Mouse (Mus musculus) hindbrain, embryonic 14.5 days (tissue): Measurements from ENCODE around the gene Mpp5. TPM values are rescaled to one million over a fixed set of nuclear protein-coding genes. Genes with fewer than 3 reads are reported as not detected.

Experiments
- ATAC-seq: fragments of 200-750 bp; cut with Nextera tagmentation; 2 replicates; pipeline ENCODE4 v1.8.0; 2017; ENCODE audit warnings: moderate number of reproducible peaks, mild to moderate bottlenecking, moderate TSS enrichment, moderate library complexity; ENCODE audit not compliant: low FRiP score
- DNase-seq: peaks from one replicate; pipeline ENCODE4 v3.0.0-alpha.2; 2015; ENCODE audit warnings: low spot score
- H3K27ac ChIP-seq: fragments of 300-500 bp; sonication (generic); 2 replicates; pipeline ENCODE4 v1.5.1; 2014; ENCODE audit warnings: mild to moderate bottlenecking, moderate library complexity
- H3K27me3 ChIP-seq: fragments of 300-500 bp; sonication (generic); 2 replicates; pipeline ENCODE4 v1.6.1; 2014; ENCODE audit warnings: mild to moderate bottlenecking, low read length, mixed read lengths; ENCODE audit not compliant: control insufficient read depth, insufficient read depth
- H3K36me3 ChIP-seq: fragments of 300-500 bp; sonication (generic); replicated peaks from 2 replicates; pipeline ENCODE4 v1.6.1; 2014; ENCODE audit not compliant: control insufficient read depth, insufficient read depth
- H3K4me1 ChIP-seq: fragments of 300-500 bp; sonication (generic); replicated peaks from 2 replicates; pipeline ENCODE4 v1.6.1; 2014; ENCODE audit warnings: antibody characterized with exemption, low read length, mixed read lengths; ENCODE audit not compliant: control insufficient read depth, insufficient read depth
- H3K4me2 ChIP-seq: fragments of 300-500 bp; sonication (generic); replicated peaks from 2 replicates; pipeline ENCODE4 v1.6.1; 2014; ENCODE audit warnings: mild to moderate bottlenecking, moderate library complexity
- H3K4me3 ChIP-seq: fragments of 300-500 bp; sonication (generic); replicated peaks from 2 replicates; pipeline ENCODE4 v1.5.1; 2014; ENCODE audit warnings: mild to moderate bottlenecking, low read length
- H3K9ac ChIP-seq: fragments of 300-500 bp; sonication (generic); 2 replicates; pipeline ENCODE4 v1.6.1; 2014
- H3K9me3 ChIP-seq: fragments of 300-500 bp; sonication (generic); 2 replicates; pipeline ENCODE4 v1.6.1; 2016; ENCODE audit warnings: low read length; ENCODE audit not compliant: control insufficient read depth
- WGBS: fragments of 180-500 bp; shearing (Covaris S2); extraction: QIAGEN DNeasy Blood & Tissue Kit; methylation state at CpG from one replicate; pipeline ENCODE4 v1.1.7; 2014; 5-methylcytosine and 5-hydroxymethylcytosine counted together
- polyA plus RNA-seq: library from polyadenylated mRNA; unstranded; fragments of >200 nt; fragmentation: Nextera tagmentation; extraction: Ambion mirVana; gene quantifications from 2 replicates; pipeline ENCODE4 v1.2.1, GENCODE M21; 2014

Gene Mpp5
- polyA plus RNA-seq, 1 experiment from 2014 or later = 15.0 TPM

DNA sequence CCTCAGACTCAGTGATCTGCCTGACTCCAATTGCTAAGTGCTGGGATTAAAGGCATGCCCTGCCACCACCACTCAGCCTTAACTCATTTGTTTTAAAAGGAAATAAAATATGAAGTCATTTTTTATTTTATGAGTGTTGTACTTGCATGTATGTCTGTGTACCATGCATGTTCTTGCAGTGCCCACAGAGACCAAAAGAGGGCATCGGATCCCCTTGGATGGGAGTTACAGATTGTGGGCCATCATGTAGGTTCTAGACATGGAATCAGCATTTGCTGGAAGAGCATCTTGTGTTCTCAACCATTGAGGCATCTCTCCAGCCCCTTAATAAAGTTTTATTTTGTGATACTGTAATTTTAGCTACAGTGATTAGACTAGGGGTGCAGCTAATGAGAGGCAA is 116.7 kb downstream of the Mpp5 start:
- Histone ChIP-seq H3K9ac (no peak overlapping the region), H3K4me3 (no peak overlapping the region), H3K36me3 (peaks cover 29% of the 10 kb centered on the region), H3K9me3 (no peaks in the 10 kb centered on the region), H3K27me3 (no peaks in the 10 kb centered on the region), H3K4me2 (no peak overlapping the region), H3K4me1 (peaks cover 15% of the 10 kb centered on the region), H3K27ac (no peak overlapping the region)
- WGBS = 100% methylated on average over 1 of the region's 1 CpGs
- ATAC-seq = no peak
- no peak for DNase-seq

DNA sequence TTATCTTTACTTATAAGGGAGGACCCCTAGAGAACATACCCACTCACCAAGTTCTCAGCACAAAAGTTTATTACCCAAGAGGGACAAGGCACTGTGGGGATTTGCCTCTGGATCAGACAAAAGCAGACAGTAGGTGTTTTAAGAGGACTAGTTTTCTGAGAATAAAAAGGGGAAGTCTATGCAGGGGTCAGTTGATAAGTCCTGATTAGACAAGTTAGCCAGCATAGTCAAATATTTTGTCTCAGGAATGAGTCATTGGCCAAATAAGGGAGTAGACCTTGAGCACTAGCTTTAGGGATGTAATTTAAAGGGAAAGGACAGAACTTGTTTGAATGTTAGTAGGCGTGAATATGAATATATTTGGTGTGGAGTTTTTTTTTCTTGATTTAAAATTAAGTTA is 119.4 kb downstream of the Mpp5 start:
- no peak overlapping the region for H3K9ac ChIP-seq
- no peak for ATAC-seq
- peaks cover 42% of the 10 kb centered on the region for H3K36me3 ChIP-seq
- H3K27me3 ChIP-seq = no peaks in the 10 kb centered on the region
- no peak overlapping the region for H3K4me2 ChIP-seq
- no peaks in the 10 kb centered on the region for H3K9me3 ChIP-seq
- H3K4me3 ChIP-seq = no peak overlapping the region
- 94% methylated on average over 1 of the region's 1 CpGs for WGBS
- DNase-seq = no peak
- H3K27ac ChIP-seq = no peak overlapping the region
- peaks cover 5% of the 10 kb centered on the region for H3K4me1 ChIP-seq

DNA sequence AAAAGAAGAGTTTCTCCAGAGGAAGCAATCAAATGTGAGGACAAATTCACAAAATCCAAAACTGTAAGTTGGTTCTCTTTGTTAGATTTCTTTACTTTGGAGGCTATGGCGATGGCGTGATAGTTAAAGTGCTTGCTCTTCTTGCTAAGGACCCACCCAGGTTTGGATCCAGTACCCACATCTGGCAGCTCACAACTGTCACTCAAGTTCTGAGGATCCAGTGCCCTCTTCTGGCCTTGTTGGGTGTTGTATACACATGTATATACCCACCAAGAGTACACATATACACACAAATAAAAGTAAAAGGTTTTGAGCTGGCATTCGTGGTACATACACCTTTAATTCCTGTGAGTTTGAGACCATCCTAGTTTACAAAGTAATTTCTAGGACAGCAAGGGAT is 125.9 kb downstream of the Mpp5 start:
- no peak overlapping the region for H3K9ac ChIP-seq
- no peaks in the 10 kb centered on the region for H3K4me1 ChIP-seq
- no peaks in the 10 kb centered on the region for H3K9me3 ChIP-seq
- H3K27ac ChIP-seq = no peak overlapping the region
- no peak for ATAC-seq
- no peak for DNase-seq
- 94% methylated on average over 3 of the region's 3 CpGs for WGBS
- H3K4me2 ChIP-seq = no peak overlapping the region
- no peak overlapping the region for H3K4me3 ChIP-seq
- H3K36me3 ChIP-seq = peaks cover 69% of the 10 kb centered on the region
- no peaks in the 10 kb centered on the region for H3K27me3 ChIP-seq

DNA sequence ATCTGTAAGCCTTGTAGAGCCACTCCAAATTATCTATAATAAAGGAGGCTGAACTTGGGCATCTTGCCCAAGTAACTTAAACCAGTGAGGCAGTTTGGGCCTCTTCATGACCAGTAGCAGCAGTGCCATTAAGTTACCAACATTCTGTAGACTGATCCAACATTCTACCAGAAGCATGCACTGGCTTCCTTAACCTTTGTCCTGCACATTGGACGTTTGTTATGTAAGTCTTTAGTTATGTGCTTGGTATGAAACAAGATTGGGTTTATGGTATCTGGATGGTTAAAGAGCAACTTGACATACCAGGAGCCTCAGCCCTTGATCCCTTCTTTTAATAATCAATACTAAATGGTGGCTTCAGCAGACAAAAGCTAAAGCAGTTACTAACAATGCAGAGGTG is 141.4 kb downstream of the Mpp5 start:
- H3K4me1 ChIP-seq = no peaks in the 10 kb centered on the region
- H3K4me2 ChIP-seq = no peak overlapping the region
- 0 out of 2 replicates have a peak, but pooled peaks cover 4% of the 10 kb centered on the region for H3K9me3 ChIP-seq
- 66% methylated on average over 1 of the region's 1 CpGs for WGBS
- ATAC-seq = no peak
- H3K27ac ChIP-seq = no peak overlapping the region
- H3K9ac ChIP-seq = no peak overlapping the region
- DNase-seq = no peak
- no peak overlapping the region for H3K4me3 ChIP-seq
- peaks cover 22% of the 10 kb centered on the region for H3K36me3 ChIP-seq
- no peaks in the 10 kb centered on the region for H3K27me3 ChIP-seq

Other genes with a start within 250 kb of the Mpp5 start
- gene Fam71d, start 57.4 kb upstream of the Mpp5 start, polyA plus RNA-seq = 0.31 and 0.64 TPM in 2 replicates
- 128 and 135 TPM in 2 replicates for gene Atp6v1d, start 112.7 kb downstream of the Mpp5 start, polyA plus RNA-seq
- 141 and 153 TPM in 2 replicates for gene Eif2s1, start 112.9 kb downstream of the Mpp5 start, polyA plus RNA-seq
- 1.8 TPM in 2 replicates for gene Plek2, start 158.1 kb downstream of the Mpp5 start, polyA plus RNA-seq